Mouse (Mus musculus) CH12.LX (cell line): ENCODE measurements around the gene Ddo.

Source experiments
- MXI1 ChIP-seq: IDR thresholded peaks from 2 replicates; pipeline ENCODE4 v1.6.1; 2011; ENCODE audit warnings: mild to moderate bottlenecking, low read depth, low read length, improper control_type of control experiment
- POLR2A ChIP-seq: IDR thresholded peaks from 2 replicates; pipeline ENCODE4 v1.6.1; 2011; ENCODE audit warnings: low read depth, mild to moderate bottlenecking, improper control_type of control experiment, low read length
- ZNF384 ChIP-seq: IDR thresholded peaks from 2 replicates; pipeline ENCODE4 v1.6.1; 2012; ENCODE audit warnings: low read depth, low read length, improper control_type of control experiment, inconsistent platforms

- TF ChIP-seq MXI1 (no peak), POLR2A (no peak), ZNF384 (no peak)
These were observed 646 bp downstream of the Ddo start for GRCm38 (mm10) chr10:40630457-40630856.
